Mouse (Mus musculus) adrenal gland (tissue): Measurements from ENCODE around the gene Glod4.

Experiments used
- intact Hi-C: fragments of 180-260 bp; cut with DNase I; formaldehyde crosslinking; loops from one replicate; pipeline ENCODE4 v1.15.1; 2025

Gene Glod4

DNA sequence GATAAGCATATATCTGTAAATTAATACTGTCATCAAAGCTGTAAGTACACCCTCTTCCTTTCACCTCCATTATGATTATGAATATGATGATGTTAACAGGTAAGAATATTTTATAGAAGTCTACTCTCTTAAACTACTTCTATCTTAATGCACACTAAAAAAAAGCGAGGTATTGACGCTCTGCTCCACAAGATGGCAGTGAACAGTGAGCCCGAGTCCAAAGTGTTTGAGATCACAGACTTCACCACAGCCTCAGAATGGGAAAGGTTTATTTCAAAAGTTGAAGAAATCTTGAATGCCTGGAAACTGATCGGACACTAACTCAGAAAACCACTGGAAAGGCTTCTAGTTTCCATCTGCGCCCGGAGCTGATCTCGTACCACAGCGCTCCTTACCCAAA is 149.9 kb downstream of the Glod4 start:
- intact Hi-C loops = no loop called here

DNA sequence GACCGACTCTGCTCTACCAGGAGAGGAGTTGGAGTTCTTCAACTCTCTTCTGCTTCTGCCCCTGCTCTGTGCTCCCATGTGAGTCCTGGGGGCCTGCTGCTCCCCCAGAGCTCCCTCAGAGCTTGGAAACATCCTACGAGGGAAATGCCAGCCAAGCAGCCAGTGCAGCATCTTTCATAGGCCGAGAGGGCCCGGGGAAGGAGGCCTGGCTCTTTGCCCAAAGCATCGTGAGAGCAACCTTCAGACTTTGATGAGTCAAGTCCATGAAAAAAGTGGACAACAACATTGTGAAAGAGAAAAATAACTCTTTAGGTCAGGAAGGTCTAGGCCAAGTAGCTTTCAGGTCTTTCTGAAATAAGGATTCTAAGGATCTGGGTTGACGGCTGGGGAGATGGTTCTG is 153.7 kb downstream of the Glod4 start:
- intact Hi-C loops = loop anchor here (5.0 to 10.0 kb wide), 2 partner anchors 43 to 315 kb away; partner anchors contain the start of gene Timm22

DNA sequence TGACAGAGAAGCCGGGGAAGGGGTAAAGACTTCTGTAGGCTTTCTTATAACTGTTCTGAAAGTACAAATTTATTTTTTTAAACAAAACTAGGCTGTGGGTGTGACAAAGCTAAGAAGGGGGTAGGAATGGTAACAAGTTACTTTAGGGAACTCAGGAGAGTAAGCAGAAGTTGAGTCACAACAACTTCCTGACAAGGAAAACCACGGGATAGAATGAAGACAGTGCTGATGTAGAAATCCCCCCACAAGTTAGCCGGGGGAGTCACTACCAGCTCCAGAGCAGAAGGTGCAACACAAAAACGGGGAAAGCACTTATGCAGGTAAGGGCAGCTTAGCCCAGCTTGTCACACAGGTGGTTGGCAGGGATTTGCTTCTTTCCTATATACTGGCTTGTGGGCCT is 155.0 kb downstream of the Glod4 start:
- intact Hi-C loops = loop anchor here (5.0 to 10.0 kb wide), 2 partner anchors 44 to 316 kb away; partner anchors contain the start of gene Timm22

DNA sequence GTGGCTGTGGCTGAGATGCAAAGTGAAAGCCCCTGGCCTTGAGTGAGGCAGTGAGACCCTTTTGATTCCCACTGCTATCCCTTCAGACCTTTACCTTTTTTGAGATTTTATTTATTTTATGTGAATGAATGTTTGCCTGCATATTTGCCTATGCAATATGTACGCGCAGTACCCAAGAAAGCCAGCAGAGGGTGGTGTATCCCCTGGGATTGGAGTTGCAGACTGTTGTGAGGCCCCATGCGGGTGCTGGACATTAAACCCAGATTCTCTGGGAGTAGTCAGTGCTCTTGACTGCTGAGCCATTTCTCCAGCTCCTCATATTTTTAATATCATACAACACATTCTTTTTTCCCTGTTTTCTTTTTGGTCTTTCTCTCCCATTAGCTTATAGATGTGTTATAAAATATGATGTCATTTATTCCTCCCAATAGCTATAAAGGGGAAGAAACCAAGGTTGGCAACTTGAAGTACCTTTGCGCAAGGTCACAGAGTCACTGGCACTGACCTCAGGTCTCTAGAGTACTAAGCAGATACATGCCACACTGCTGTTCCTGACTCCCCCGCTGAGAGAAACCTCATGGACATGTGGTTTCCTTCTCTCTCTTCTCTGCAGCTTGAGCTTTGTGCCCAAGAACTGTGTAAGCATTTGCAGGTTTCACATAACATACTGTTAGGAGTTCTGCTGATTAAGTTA is 157.5 kb downstream of the Glod4 start:
- intact Hi-C loops = loop anchor here (1.0 to 10.0 kb wide), 3 partner anchors 46 to 319 kb away; partner anchors contain the start of gene Timm22

DNA sequence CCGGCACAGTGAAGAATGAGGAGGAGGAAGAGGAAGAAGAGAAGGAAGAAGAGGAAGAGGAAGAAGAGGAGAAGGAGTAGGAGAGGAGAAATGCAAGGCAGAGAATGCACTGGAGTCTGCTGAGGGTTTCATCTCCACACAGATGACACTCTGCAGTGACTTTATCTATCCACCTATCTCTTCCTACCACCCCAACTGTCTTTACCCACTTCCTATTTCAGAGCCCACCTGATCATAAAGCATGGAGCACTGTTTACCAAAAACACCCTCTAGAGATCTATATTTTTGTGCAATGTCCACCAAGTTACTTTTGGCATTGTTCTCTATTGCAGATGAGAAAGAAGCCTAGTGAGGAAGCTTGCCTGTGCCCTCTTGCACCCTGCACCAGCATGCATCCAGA is 158.6 kb downstream of the Glod4 start:
- intact Hi-C loops = loop anchor here (5.0 to 10.0 kb wide), 2 partner anchors 47 to 320 kb away; partner anchors contain the start of gene Timm22

DNA sequence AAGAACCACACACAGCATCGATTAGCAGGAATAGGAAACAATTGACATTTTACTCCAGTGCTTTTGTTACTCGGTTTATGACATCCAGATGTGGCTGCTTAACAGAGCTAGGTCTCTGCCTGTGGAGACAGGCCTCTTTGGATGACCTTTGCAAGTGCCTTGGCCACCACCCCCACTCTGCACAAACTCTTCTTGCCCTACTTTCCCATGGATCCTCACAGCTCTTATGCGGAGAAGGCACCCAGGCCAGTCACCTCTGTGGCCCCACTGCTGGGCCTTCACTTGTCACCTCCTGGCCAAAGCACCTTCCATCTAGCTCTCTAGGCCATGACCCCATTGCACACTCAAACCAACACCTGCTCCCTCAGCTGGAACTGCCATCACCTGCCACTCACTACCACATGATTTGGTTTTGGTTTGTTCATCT is 159.6 kb downstream of the Glod4 start:
- intact Hi-C loops = loop anchor here (10.0 kb wide), 1 partner anchor 321 kb away; the partner anchor contains the start of gene Timm22

DNA sequence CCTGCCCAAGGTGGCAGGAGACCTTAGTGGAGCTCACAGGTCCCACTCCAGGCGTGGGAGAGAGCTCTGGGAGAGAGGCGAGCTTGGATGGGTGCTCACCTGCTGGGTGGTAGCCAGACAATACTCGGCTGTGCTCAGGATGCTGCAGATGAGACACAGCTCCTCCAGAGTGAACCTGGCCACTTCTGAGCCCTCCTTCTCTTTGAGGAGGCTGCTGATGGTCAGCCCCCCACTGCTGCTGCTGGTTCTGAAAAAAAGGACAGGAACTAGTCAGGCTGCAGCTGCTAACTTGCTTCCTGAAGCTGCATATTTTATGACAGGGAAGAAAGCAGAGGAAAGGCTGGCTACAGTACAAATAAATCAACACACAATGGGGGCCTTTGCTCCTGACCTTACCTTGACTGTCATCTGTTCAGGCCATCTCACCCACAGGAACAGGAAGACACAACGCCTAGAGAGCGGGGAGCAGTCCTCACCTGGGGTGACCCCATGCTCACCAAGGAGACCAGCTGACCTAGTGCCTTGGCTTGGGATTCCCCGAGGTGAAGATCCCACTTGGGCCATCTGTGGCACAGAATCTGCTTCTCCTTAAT is 162.4 kb downstream of the Glod4 start:
- intact Hi-C loops = loop anchor here (10.0 kb wide), 1 partner anchor 324 kb away; the partner anchor contains the start of gene Timm22

DNA sequence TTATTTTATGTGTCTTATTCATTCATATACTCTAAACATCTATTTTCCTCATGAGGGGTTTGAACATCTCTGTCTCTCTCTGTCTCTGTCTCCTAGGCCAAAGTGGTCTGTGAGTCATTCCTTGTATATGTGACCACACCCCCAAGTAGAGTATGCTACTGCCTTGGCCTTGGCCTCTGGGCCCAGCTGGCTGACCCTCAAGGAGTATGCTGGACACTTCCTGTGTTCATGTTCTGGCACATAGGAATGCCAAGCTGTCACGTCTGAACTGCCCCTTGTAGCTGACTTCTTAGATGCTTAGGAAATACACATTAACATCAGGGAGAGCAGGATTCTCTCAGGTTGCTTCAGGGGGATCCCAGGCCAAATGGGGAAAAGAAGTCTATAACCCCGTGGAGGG is 163.2 kb downstream of the Glod4 start:
- intact Hi-C loops = loop anchor here (10.0 kb wide), 1 partner anchor 325 kb away; the partner anchor contains the start of gene Timm22

DNA sequence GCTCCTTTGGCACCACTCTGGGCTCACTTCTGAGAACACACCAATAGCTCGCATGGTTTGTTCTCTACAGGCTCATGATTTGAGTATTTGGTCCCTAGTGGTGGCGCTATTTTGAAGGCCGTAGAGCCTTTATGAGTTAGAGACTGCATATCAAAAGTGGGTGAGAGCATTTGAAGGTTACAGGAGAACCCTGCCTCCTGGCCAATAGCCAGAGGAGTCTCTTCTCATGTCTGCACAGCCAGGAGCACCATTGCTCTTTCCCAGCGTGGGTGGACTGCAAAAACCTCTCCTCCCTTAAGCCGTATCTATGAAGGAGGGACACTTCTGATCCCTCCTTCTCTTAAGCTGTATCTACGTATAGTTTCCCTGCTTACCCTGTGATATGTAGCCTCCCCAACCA is 166.2 kb downstream of the Glod4 start:
- intact Hi-C loops = loop anchor here (5.0 kb wide), 1 partner anchor 50 kb away; the partner anchor contains the start of gene Rflnb

DNA sequence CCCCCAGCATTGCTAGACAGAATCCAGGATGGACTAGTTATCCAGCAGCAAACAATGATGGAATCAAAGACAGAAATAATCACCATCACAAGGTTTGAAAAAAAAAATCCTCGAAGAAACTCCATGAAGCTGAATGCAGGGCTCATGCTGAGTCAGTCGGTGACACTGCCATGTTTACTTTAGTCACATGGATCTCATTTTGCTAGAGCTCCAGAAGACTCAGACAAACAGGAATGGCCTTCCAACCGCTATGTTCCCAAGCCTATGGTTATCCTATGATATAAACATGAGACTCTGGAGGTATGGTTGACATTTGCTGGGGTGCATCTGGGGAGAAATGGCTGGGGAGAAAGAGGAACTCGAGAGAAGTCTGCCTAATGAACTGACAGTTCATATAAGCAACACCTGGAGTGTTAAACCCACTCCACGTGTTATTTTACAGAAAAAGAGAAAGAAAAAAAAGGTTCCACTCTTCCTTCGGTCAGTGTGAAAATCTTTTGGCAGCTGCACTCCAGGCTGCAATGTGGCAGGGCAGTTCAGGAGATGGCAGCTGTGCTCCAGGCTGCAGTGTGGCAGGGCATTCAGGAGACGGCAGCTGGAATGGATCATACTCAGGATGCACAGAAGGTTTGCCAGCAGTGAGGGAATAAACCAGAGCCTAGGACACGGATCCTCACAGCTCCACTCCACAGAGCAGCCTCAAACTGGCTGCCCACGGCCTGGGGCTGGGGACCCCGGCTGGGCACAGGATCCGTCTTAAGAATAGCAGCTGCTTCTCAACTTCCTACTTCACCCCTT is 169.0 kb downstream of the Glod4 start:
- intact Hi-C loops = loop anchor here (5.0 kb wide), 1 partner anchor 47 kb away; the partner anchor contains the start of gene Rflnb
